Mouse (Mus musculus) heart, adult 2 months (tissue): ENCODE data around the gene H1f0. TPM values are rescaled to one million over a fixed set of nuclear protein-coding genes. Genes with fewer than 3 reads are reported as not detected.

ENCODE experiments used
- DNase-seq, 2 experiments: peaks; one replicate each; pipeline ENCODE4 v3.0.0; 2021
- H3K27ac ChIP-seq: fragments of 200-600 bp; 2 replicates; pipeline ENCODE4 v1.8.1; 2022
- H3K27me3 ChIP-seq: fragments of 200-500 bp; 2 replicates; pipeline ENCODE4 v1.6.1; 2012; ENCODE audit warnings: mild to moderate bottlenecking, low read length, inconsistent platforms, mixed read lengths; ENCODE audit not compliant: control insufficient read depth, insufficient read depth
- H3K36me3 ChIP-seq: fragments of 200-500 bp; 2 replicates; pipeline ENCODE4 v1.6.1; 2012; ENCODE audit warnings: low read length, inconsistent platforms; ENCODE audit not compliant: control insufficient read depth, insufficient read depth
- H3K4me1 ChIP-seq: fragments of 200-500 bp; 2 replicates; pipeline ENCODE4 v1.6.1; 2011; ENCODE audit warnings: low read length; ENCODE audit not compliant: control insufficient read depth, insufficient read depth
- H3K4me3 ChIP-seq: fragments of 200-600 bp; 2 replicates; pipeline ENCODE4 v1.8.1; 2022
- H3K79me2 ChIP-seq: fragments of 200-500 bp; replicated peaks from 2 replicates; pipeline ENCODE4 v1.6.1; 2012; ENCODE audit warnings: mild to moderate bottlenecking, inconsistent platforms, low read length, moderate library complexity, mixed read lengths; ENCODE audit not compliant: control insufficient read depth, insufficient read depth
- H3K9ac ChIP-seq: fragments of 200-500 bp; 2 replicates; pipeline ENCODE4 v1.6.1; 2012; ENCODE audit warnings: low read depth, mild to moderate bottlenecking, control low read depth, inconsistent platforms, low read length, mixed read lengths
- CTCF ChIP-seq: fragments of 200-600 bp; IDR thresholded peaks from 2 replicates; pipeline ENCODE4 v1.8.1; 2022; ENCODE audit warnings: antibody characterized with exemption, mild to moderate bottlenecking, moderate library complexity
- EP300 ChIP-seq: fragments of 200-500 bp; IDR thresholded peaks from 2 replicates; pipeline ENCODE4 v1.6.1; 2011; ENCODE audit warnings: low read depth, low read length, control low read depth; ENCODE audit not compliant: insufficient read depth
- POLR2A ChIP-seq: fragments of 200-500 bp; IDR thresholded peaks from 2 replicates; pipeline ENCODE4 v1.6.1; 2011; ENCODE audit warnings: mild to moderate bottlenecking, low read depth, low read length, control low read depth; ENCODE audit not compliant: insufficient read depth
- WGBS: fragments of 180-500 bp; shearing (Covaris S2); methylation state at CpG from one replicate; pipeline ENCODE4 v1.1.7; 2018; 5-methylcytosine and 5-hydroxymethylcytosine counted together
- intact Hi-C: fragments of 180-260 bp; cut with DNase I; formaldehyde crosslinking; loops from one replicate; pipeline ENCODE4 v1.15.1; 2025
- long read RNA-seq: library from polyadenylated mRNA; stranded (forward); transcript quantifications from one replicate; pipeline ENCODE4 v2.0.0, GENCODE M21; 2021
- polyA plus RNA-seq: library from polyadenylated mRNA; depleted of rRNA; stranded (reverse); fragments of >200 nt; gene quantifications from 2 replicates; pipeline ENCODE4 v1.2.3, GENCODE M21; 2012; rRNA removed
- total RNA-seq, 2 experiments: library from RNA; stranded (reverse); gene quantifications; 2 replicates each; pipeline ENCODE4 v1.2.3; 2021

H1f0 gene
- total RNA-seq, result 10 to 100 TPM; 73.3 to 82.4 TPM
- 54.2 and 66.4 TPM in 2 replicates for polyA plus RNA-seq
- long read RNA-seq, transcript H1f0-201 (1 exons, 2,055 nt), result major isoform, 49 of 49 reads
- long read RNA-seq, partial matches to known transcripts, result 0 of 49 reads
- long read RNA-seq, other reads (novel, unspliced or antisense), result 0 of 49 reads

DNA sequence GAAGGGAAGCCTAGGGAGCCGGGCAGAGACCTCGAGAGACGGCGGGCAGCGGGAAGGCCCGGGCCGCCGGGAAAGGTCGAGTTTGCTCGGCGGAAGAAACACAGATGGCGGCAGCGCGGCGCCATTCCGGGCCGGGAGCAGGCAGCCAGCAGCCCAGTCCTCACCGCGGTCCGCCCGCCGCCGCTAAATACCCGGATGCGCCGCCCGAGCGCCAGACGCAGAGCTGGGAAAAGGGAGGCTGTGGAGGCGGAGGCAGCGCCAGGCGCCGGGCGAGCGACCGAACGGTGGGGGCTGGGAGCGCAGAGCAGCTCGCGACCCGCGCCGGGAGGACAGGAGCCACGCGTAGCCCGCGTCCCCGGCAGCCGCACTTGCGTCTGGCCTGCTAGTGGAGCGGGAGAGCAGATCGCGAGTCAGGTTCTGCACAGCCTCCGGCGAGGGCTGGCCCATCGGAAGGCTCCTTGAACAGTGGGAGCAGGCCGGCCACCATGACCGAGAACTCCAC is at the start of gene H1f0:
TSS of gene H1f0 (plus strand) at position 214 of the 502 bp plus-strand sequence.
- peak; percentile 95 to 97 for DNase-seq

DNA sequence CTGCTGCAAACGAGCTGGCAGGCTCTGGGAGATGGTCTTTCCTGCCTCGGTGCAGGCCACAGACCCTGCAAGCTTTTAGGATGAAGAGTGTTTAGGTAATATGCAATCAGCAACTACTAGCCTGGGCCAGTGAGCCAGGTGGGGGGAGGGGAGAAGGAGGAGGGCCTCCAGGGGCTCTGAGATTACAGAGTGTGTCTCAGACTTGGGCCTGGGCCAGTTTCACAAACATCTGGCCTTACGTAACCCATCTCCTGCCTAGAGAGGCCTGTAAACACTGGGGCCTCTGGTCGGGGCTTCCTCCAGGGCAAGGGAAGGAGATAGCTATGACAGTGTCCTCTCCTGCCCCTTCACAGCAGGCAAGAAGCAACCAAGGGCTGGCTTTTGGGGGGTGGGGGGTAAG is 49.4 kb upstream of the H1f0 start:
- peak; percentile 82 to 88 for DNase-seq
- Histone ChIP-seq H3K36me3 (no peaks in the 10 kb centered on the region), H3K27ac (peak overlapping the region; percentile 49), H3K27me3 (no peaks in the 10 kb centered on the region), H3K4me1 (peaks cover 6% of the 10 kb centered on the region), H3K4me3 (no peak overlapping the region), H3K79me2 (0 out of 2 replicates have a peak, but pooled peaks cover 2% of the 10 kb centered on the region), H3K9ac (no peak overlapping the region; the same call in none of the 2 replicates)
- 12% methylated on average over 4 of the region's 4 CpGs for WGBS
- 0 out of 2 replicates have a peak, but pooled peaks have one; percentile 54 for TF ChIP-seq EP300
- TF ChIP-seq CTCF, result no peak
- TF ChIP-seq POLR2A, result 0 out of 2 replicates have a peak, but pooled peaks have one; percentile 23
- intact Hi-C loops, result no loop called here

More for the DNA sequence above, at the start of gene H1f0:
- Histone ChIP-seq H3K4me3 (peak within 1 kb of the TSS; percentile 66), H3K9ac (peak within 1 kb of the TSS; percentile 96), H3K4me1 (peaks cover 3% of the 10 kb centered on the region), H3K36me3 (no peaks in the 10 kb centered on the region), H3K79me2 (no peaks in the 10 kb centered on the region), H3K27me3 (no peaks in the 10 kb centered on the region), H3K27ac (peak within 1 kb of the TSS; percentile 99)
- intact Hi-C loops, result loop anchor here (2.0 to 5.0 kb wide), 2 partner anchors 35 to 116 kb away; partner anchors contain the start of genes Ankrd54 and Pdxp
- TF ChIP-seq POLR2A (peak; percentile 82), CTCF (no peak)
- under 1% methylated on average over 57 of the region's 58 CpGs for WGBS

DNA sequence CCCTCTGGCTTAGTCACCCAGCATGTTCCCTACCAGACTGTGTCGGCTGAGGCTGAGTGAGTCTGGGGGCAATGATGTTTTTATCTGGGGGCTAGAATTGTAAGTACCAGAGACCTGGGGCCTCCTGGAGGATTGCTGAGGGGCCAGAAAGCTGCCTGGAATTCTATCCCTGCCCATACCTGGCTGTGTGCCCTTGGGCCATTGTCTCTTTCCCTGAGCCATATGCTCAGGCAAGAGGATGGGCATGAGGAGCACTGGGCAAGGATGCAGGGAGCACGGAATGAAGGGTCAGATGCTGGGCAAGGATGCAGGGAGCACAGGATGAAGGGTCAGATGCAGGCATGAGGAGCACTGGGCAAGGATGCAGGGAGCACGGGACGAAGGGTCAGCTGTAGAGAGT is 48.2 kb upstream of the H1f0 start:
- Histone ChIP-seq H3K4me3 (no peak overlapping the region), H3K9ac (no peak overlapping the region), H3K27ac (no peak overlapping the region), H3K4me1 (peaks cover 12% of the 10 kb centered on the region), H3K79me2 (0 out of 2 replicates have a peak, but pooled peaks cover 3% of the 10 kb centered on the region), H3K27me3 (no peaks in the 10 kb centered on the region), H3K36me3 (no peaks in the 10 kb centered on the region)
- intact Hi-C loops, result no loop called here
- WGBS, result 89% methylated on average over 4 of the region's 4 CpGs
- no peak for DNase-seq
- TF ChIP-seq EP300, result no peak

DNA sequence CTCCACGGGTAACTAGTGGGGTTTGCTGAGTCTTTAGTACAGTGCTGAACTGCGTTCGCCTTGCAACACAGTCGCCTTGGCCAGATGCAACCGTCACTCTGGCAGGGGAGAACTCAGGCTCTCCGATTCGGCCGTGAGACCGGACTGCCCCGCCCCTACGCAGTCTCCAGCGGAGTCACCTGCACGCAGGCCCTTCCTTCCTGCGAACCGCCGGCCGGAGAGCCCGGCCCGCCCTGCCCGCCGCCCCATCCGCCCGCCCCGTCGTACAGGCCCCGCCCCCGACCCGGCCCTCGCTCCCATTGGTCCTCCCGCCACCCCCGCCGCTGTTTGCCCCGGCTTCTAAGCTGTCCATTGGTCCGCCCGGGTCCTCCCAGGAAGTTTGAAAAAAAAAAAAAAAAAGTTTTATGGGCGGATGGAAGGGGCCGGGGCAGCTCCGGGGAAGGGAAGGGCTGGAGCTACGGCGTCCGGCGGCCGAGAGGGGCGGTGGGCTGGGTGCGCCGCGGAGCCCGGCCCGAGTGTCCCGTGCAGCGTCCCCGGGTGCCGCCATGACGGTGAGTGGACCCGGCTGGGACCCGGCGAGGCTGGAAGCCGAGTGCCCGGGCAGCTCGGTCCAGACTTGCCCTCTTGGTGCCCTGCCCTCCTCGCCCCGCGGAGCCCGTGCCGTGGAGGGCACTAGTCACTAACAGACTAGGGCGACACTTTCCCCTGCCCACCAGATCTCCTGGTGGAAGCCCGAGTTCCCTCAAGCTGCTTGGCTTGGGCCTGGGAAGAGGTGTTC is 45.4 kb upstream of the H1f0 start:
- DNase-seq, result peak; percentile 88 to 93
- under 1% methylated on average over 63 of the region's 67 CpGs for WGBS
- H3K9ac ChIP-seq, result peak overlapping the region; percentile 86
- 0 out of 2 replicates have a peak, but pooled peaks cover 5% of the 10 kb centered on the region for H3K79me2 ChIP-seq
- peak overlapping the region; percentile 98 for H3K4me3 ChIP-seq
- peak overlapping the region; percentile 99 for H3K27ac ChIP-seq
- no peak for TF ChIP-seq CTCF
- TF ChIP-seq EP300, result 0 out of 2 replicates have a peak, but pooled peaks have one; percentile 13
- peak; percentile 75 for TF ChIP-seq POLR2A
- H3K36me3 ChIP-seq, result no peaks in the 10 kb centered on the region
- intact Hi-C loops, result no loop called here
- H3K4me1 ChIP-seq, result peaks cover 19% of the 10 kb centered on the region
- no peaks in the 10 kb centered on the region for H3K27me3 ChIP-seq

DNA sequence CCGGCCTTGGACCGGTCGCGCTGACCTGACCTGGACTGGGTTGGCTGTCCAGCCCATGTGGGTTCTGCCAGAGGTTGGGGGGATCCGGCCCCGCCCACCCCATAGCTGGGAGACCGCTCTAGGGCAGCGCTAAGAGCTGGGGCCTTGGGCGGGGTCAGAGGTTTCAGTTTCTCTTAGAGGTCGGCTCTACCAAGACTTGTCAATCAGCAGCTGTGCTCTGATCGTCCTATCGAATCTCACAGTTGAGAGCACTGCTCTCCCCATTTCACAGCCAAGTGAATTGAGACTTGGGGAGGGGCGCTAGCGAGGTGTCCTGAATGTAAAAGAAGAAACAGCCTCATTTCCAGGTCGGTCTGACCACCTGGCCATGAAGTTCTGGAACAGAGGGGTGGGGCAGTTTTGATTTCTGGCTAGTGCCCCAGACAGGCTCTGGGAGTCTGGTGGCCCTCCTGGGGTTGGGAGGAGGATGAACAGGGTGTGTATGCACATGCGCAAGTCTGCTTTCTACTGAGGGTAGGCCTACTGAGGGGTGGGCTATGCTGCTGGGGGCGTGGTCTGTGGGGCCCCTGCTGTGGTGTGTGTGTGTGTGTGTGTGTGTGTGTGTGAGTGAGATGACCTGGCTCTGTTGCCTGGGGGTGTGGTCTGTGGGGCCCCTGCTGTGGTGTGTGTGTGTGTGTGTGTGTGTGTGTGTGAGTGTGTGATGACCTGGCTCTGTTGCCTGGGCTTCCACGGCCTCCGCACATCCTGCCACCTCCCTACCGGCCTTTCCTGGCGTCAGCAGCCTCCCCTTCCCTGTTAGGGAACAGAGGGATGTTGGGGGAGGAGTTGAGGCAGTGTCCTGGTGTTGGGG is 44.6 kb upstream of the H1f0 start:
- intact Hi-C loops, result loop anchor here (2.0 kb wide), 1 partner anchor 43 kb away; no protein-coding TSS in a partner anchor
- Histone ChIP-seq H3K4me1 (peaks cover 23% of the 10 kb centered on the region), H3K79me2 (0 out of 2 replicates have a peak, but pooled peaks cover 5% of the 10 kb centered on the region), H3K27ac (peak overlapping the region; percentile 99), H3K36me3 (no peaks in the 10 kb centered on the region), H3K9ac (peak overlapping the region; percentile 86), H3K27me3 (no peaks in the 10 kb centered on the region), H3K4me3 (peak overlapping the region; percentile 98)
- WGBS, result 3% methylated on average over 21 of the region's 21 CpGs
- no peak; the same call in 1 of the 2 replicates for TF ChIP-seq EP300
- TF ChIP-seq CTCF, result no peak
- peak; percentile 41; the same call in 1 of the 2 replicates for TF ChIP-seq POLR2A
- DNase-seq, result peak; percentile 65 to 76
